ENCODE assay signal across 8 mouse cellular contexts in the genomic region with DNA sequence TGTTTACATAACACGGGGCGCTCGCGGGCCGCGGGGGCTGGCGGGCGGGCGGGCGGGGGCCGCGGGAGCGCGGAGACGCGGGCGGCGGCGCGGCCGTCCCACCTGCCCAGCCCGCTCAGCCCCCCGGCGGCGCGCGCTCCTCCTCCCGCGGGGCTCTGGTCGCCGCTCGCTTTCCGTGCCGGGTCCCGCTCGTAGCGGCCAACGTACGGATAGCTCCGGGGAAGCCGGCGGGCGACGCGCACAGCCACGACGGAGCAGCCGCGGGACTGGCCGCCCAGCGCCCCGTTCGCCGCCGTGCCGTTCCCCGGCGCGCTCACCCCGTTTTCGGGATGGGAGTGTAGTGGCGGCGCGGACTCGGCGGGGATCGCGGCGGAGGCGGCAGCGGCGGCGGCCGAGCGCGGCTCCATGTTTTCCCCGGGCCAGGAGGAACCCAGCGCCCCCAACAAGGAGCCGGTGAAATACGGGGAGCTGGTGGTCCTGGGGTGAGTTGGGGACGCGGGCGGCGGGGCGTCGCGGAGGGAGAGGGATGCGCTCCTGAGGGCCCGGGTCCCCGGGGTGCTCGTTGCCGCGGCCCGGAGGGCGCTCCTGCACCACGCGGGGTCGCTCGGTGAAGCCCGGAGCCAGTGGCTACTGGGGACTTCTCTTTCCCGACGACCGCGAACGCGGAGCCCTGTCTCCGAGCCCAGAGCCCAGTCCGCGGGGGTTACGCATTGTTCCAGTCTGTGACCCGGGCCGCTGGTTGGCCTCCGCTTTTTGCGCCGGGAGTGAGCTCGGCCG. TPM values are rescaled to one million over a fixed set of nuclear protein-coding genes. Genes with fewer than 3 reads are reported as not detected.
DNase-seq lines count a peak whose midpoint lies in the region; ATAC-seq lines count a peak whose summit lies in the region.

A gene (plus strand): TSS at position 72 of the 777 bp plus-strand sequence.

- peak; percentile 86 for ATAC-seq in hindbrain, embryonic 12.5 days (ENCODE audit: low FRiP score)
- ATAC-seq in lung, embryonic 16.5 days (ENCODE audit: low read depth): peak; percentile 87

- WGBS in hindbrain, embryonic 12.5 days: 1% methylated on average over 69 of the region's 117 CpGs
- under 1% methylated on average over 105 of the region's 117 CpGs for WGBS in lung, embryonic 16.5 days

- peak within 1 kb of the TSS; percentile 90 for H3K27ac ChIP-seq in hindbrain, embryonic 12.5 days
- peak within 1 kb of the TSS; percentile 86 for H3K27ac ChIP-seq in lung, embryonic 16.5 days (ENCODE audit: low read length)

- H3K9me3 ChIP-seq in hindbrain, embryonic 12.5 days (replicated peaks): no peaks in the 10 kb centered on the region
- no peaks in the 10 kb centered on the region for H3K9me3 ChIP-seq in lung, embryonic 16.5 days (ENCODE audit: control insufficient read depth, low read length)

- H3K9ac ChIP-seq in hindbrain, embryonic 12.5 days: peak within 1 kb of the TSS; percentile 96
- H3K9ac ChIP-seq in lung, embryonic 16.5 days (ENCODE audit: low read length): peak within 1 kb of the TSS; percentile 88

- peak within 1 kb of the TSS; percentile 86 for H3K4me3 ChIP-seq in hindbrain, embryonic 12.5 days
- H3K4me3 ChIP-seq in lung, embryonic 16.5 days (ENCODE audit: low read length): peak within 1 kb of the TSS; percentile 82

- peak; percentile 81 to 93 for DNase-seq in adrenal gland, adult (ENCODE audit: inconsistent age in 2 of 2, low spot score in 1 of 2)
- peak; percentile 73 to 78 for DNase-seq in cerebellum, postnatal 36 days
- DNase-seq in gastrocnemius, adult 18-20 months (ENCODE audit: low spot score): peak; percentile 59
- peak; percentile 71 for DNase-seq in layer of hippocampus, postnatal 14 days (ENCODE audit: low spot score in 2 of 2)
- peak; percentile 66 for DNase-seq in ovary, postnatal 14 days (ENCODE audit: low spot score)
- DNase-seq in urinary bladder, postnatal 36 days (ENCODE audit: low spot score in 2 of 2): peak; percentile 58 to 68

- H3K27me3 ChIP-seq in hindbrain, embryonic 12.5 days: no peaks in the 10 kb centered on the region
- no peaks in the 10 kb centered on the region for H3K27me3 ChIP-seq in lung, embryonic 16.5 days (ENCODE audit: control insufficient read depth, insufficient read depth, low read depth, low read length)

- no peaks in the 10 kb centered on the region for H3K36me3 ChIP-seq in hindbrain, embryonic 12.5 days
- no peaks in the 10 kb centered on the region for H3K36me3 ChIP-seq in lung, embryonic 16.5 days (ENCODE audit: control insufficient read depth, insufficient read depth, low read length)

- peaks cover 46% of the 10 kb centered on the region for H3K4me1 ChIP-seq in hindbrain, embryonic 12.5 days
- peaks cover 13% of the 10 kb centered on the region; the same call in 1 of the 2 replicates for H3K4me1 ChIP-seq in lung, embryonic 16.5 days (replicated peaks; ENCODE audit: control insufficient read depth, insufficient read depth, low read length)

- peak within 1 kb of the TSS; percentile 90 for H3K4me2 ChIP-seq in hindbrain, embryonic 12.5 days (replicated peaks)
- H3K4me2 ChIP-seq in lung, embryonic 16.5 days (ENCODE audit: low read depth, low read length): peak within 1 kb of the TSS; percentile 71

RNA-seq across cellular contexts. Expression of the gene that starts here (rescaled TPM):
- 10 to 100 TPM; 12.7 to 14.7 TPM for total RNA-seq in gastrocnemius, adult 18-20 months (2021)
- 15.3 and 18.0 TPM in 2 replicates for polyA plus RNA-seq in hindbrain, embryonic 12.5 days (2016; fragmentation: Nextera tagmentation; extraction: Ambion mirVana)
- 10 to 100 TPM; 20.4 to 26.0 TPM for total RNA-seq in layer of hippocampus, postnatal 14 days (2021)
- polyA plus RNA-seq in lung, embryonic 16.5 days (2015; fragmentation: Nextera tagmentation; extraction: Ambion mirVana): 15.3 and 15.8 TPM in 2 replicates

Comparison
In these comparisons a context has a peak if more than half of its experiments do, and no peak if none do; other contexts are left out.
1. Peak in every context shown above with its lines: DNase-seq, ATAC-seq, H3K4me3 ChIP-seq and H3K27ac ChIP-seq.